Mouse (Mus musculus) heart, adult 2 months (tissue): Measurements from ENCODE around the gene Anks3. TPM values are rescaled to one million over a fixed set of nuclear protein-coding genes. Genes with fewer than 3 reads are reported as not detected.

ENCODE experiments used
- DNase-seq, 2 experiments: peaks; one replicate each; pipeline ENCODE4 v3.0.0; 2021
- H3K27ac ChIP-seq: fragments of 200-600 bp; 2 replicates; pipeline ENCODE4 v1.8.1; 2022
- H3K27me3 ChIP-seq: fragments of 200-500 bp; 2 replicates; pipeline ENCODE4 v1.6.1; 2012; ENCODE audit warnings: mild to moderate bottlenecking, low read length, inconsistent platforms, mixed read lengths; ENCODE audit not compliant: control insufficient read depth, insufficient read depth
- H3K36me3 ChIP-seq: fragments of 200-500 bp; 2 replicates; pipeline ENCODE4 v1.6.1; 2012; ENCODE audit warnings: low read length, inconsistent platforms; ENCODE audit not compliant: control insufficient read depth, insufficient read depth
- H3K4me1 ChIP-seq: fragments of 200-500 bp; 2 replicates; pipeline ENCODE4 v1.6.1; 2011; ENCODE audit warnings: low read length; ENCODE audit not compliant: control insufficient read depth, insufficient read depth
- H3K4me3 ChIP-seq: fragments of 200-600 bp; 2 replicates; pipeline ENCODE4 v1.8.1; 2022
- H3K79me2 ChIP-seq: fragments of 200-500 bp; replicated peaks from 2 replicates; pipeline ENCODE4 v1.6.1; 2012; ENCODE audit warnings: mild to moderate bottlenecking, inconsistent platforms, low read length, moderate library complexity, mixed read lengths; ENCODE audit not compliant: control insufficient read depth, insufficient read depth
- H3K9ac ChIP-seq: fragments of 200-500 bp; 2 replicates; pipeline ENCODE4 v1.6.1; 2012; ENCODE audit warnings: low read depth, mild to moderate bottlenecking, control low read depth, inconsistent platforms, low read length, mixed read lengths
- CTCF ChIP-seq: fragments of 200-600 bp; IDR thresholded peaks from 2 replicates; pipeline ENCODE4 v1.8.1; 2022; ENCODE audit warnings: antibody characterized with exemption, mild to moderate bottlenecking, moderate library complexity
- EP300 ChIP-seq: fragments of 200-500 bp; IDR thresholded peaks from 2 replicates; pipeline ENCODE4 v1.6.1; 2011; ENCODE audit warnings: low read depth, low read length, control low read depth; ENCODE audit not compliant: insufficient read depth
- POLR2A ChIP-seq: fragments of 200-500 bp; IDR thresholded peaks from 2 replicates; pipeline ENCODE4 v1.6.1; 2011; ENCODE audit warnings: mild to moderate bottlenecking, low read depth, low read length, control low read depth; ENCODE audit not compliant: insufficient read depth
- WGBS: fragments of 180-500 bp; shearing (Covaris S2); methylation state at CpG from one replicate; pipeline ENCODE4 v1.1.7; 2018; 5-methylcytosine and 5-hydroxymethylcytosine counted together
- intact Hi-C: fragments of 180-260 bp; cut with DNase I; formaldehyde crosslinking; loops from one replicate; pipeline ENCODE4 v1.15.1; 2025
- polyA plus RNA-seq: library from polyadenylated mRNA; depleted of rRNA; stranded (reverse); fragments of >200 nt; gene quantifications from 2 replicates; pipeline ENCODE4 v1.2.3, GENCODE M21; 2012
- total RNA-seq, 2 experiments: library from RNA; stranded (reverse); gene quantifications; 2 replicates each; pipeline ENCODE4 v1.2.3; 2021

Anks3 gene
- total and polyA plus RNA-seq, 3 experiments = 11.4 to 21.3 (median 12.7) TPM

DNA sequence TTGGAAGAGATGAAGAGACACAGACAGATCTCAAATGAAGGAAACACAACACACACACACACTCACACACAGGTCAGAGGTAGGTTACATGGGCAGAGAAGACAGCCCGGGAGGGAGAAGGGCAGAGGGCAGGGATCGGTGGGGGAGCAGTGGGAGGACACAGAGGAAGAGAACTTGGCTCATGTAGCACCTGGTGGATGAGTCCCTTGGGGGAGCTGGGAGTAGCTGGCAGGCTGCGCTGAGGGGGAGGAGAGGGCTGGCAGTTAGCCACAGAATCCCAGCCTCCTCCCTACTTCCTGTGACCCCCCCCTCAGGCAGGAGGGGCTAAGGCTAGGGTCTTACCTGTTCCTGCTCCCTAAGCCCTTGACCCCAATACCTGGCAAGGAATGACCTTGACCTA, 33.5 kb upstream of the Anks3 start, which contains the start of gene Sept12:
Sept12 (minus strand) TSS at position 300 of the 400 bp plus-strand sequence.
- peak in 1 of 2 experiments; percentile 33 for DNase-seq
- WGBS = 12% methylated on average over 3 of the region's 3 CpGs
- Histone ChIP-seq H3K4me3 (no peak within 1 kb of the TSS), H3K36me3 (no peaks in the 10 kb centered on the region), H3K4me1 (peaks cover 2% of the 10 kb centered on the region), H3K27ac (no peak within 1 kb of the TSS), H3K79me2 (no peaks in the 10 kb centered on the region), H3K27me3 (no peaks in the 10 kb centered on the region), H3K9ac (no peak within 1 kb of the TSS)
- intact Hi-C loops = no loop called here
- TF ChIP-seq POLR2A (no peak), CTCF (no peak), EP300 (no peak)

DNA sequence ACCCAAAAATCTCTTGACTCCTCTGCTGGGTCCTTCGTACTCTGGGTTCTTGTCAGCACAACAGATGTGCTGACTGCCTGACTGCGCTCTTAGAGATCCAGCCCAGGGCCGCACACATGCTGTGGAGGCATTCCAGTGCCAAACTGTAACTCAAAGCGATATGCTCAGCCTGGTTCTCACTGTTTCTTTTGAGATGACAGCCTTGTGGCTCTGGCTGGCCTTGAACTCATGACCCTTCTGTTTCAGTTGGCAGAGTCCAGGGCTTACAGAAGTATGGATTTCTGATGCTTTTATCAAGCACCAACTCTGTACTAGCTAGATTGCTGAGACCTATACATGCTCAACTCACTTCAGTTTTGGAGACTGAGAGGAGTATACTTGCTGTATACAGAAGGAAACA, 29.3 kb upstream of the Anks3 start:
- H3K4me3 ChIP-seq = no peak overlapping the region
- TF ChIP-seq EP300 (no peak), CTCF (no peak)
- H3K27me3 ChIP-seq = no peaks in the 10 kb centered on the region
- no peak for DNase-seq
- 77% methylated on average over 4 of the region's 4 CpGs for WGBS
- intact Hi-C loops = no loop called here
- H3K4me1 ChIP-seq = peaks cover 2% of the 10 kb centered on the region
- no peaks in the 10 kb centered on the region for H3K79me2 ChIP-seq
- H3K36me3 ChIP-seq = no peaks in the 10 kb centered on the region
- H3K27ac ChIP-seq = no peak overlapping the region
- no peak overlapping the region for H3K9ac ChIP-seq

DNA sequence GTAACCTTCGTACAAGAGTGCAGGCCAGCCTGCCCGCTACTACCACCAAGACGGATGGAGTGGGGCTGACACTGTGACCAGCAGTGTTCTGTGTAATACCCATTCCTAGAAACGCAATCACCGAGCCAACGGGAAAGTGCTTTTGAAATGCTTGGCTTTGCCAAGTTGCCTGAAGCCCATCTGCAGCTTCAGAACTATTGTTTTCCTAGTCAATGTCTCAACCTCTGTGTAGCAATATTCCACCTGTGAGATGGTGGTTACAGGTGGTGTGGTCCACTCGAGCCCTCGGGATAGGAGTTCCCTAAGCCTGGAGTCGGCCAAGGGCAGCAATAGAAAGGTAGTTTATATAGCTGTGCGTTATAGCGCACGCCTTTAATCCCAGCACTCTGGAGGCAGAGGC, 20.7 kb upstream of the Anks3 start:
- Histone ChIP-seq H3K4me1 (no peaks in the 10 kb centered on the region), H3K4me3 (no peak overlapping the region), H3K9ac (no peak overlapping the region), H3K27ac (no peak overlapping the region), H3K27me3 (no peaks in the 10 kb centered on the region), H3K36me3 (no peaks in the 10 kb centered on the region), H3K79me2 (no peaks in the 10 kb centered on the region)
- no peak for DNase-seq
- 93% methylated on average over 12 of the region's 12 CpGs for WGBS
- intact Hi-C loops = no loop called here
- no peak for TF ChIP-seq POLR2A
- TF ChIP-seq CTCF = no peak
- no peak for TF ChIP-seq EP300

DNA sequence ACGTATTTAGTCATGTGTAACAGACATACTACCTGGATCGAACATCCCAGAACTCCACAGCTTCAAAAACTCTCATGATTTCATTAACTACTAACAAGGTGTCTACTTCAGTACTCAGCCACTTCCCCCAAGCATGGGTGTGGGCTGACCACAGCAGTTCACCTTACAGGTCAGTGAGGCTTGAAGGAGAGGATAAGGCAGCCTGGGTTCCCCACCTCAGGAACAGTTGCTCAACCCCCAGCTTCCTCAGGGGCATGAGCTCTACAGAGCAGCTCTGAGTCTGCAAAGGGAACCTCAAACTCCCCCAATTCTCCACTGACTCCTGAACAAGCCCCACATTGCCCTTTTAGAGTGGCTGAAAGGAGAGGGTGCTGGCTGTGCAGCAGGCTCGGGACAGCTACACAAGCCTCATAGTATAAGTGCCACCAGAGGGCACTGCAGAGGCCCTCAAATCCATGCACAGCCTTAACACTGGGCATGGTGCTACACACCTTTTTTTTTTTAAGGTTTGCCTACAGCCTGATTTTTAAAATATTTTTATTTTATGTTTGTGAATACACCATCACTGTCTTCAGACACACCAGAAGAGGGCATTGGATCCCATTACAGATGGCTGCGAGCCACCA, 15.9 kb upstream of the Anks3 start:
- Histone ChIP-seq H3K27me3 (no peaks in the 10 kb centered on the region), H3K4me1 (no peaks in the 10 kb centered on the region), H3K27ac (no peak overlapping the region), H3K9ac (no peak overlapping the region), H3K4me3 (no peak overlapping the region), H3K36me3 (no peaks in the 10 kb centered on the region), H3K79me2 (no peaks in the 10 kb centered on the region)
- TF ChIP-seq CTCF (peak; percentile 80), POLR2A (no peak), EP300 (no peak)
- WGBS = 72% methylated on average over 4 of the region's 4 CpGs
- intact Hi-C loops = loop anchor here (1.0 kb wide), 1 partner anchor 165 kb away; no protein-coding TSS in a partner anchor
- no peak for DNase-seq

DNA sequence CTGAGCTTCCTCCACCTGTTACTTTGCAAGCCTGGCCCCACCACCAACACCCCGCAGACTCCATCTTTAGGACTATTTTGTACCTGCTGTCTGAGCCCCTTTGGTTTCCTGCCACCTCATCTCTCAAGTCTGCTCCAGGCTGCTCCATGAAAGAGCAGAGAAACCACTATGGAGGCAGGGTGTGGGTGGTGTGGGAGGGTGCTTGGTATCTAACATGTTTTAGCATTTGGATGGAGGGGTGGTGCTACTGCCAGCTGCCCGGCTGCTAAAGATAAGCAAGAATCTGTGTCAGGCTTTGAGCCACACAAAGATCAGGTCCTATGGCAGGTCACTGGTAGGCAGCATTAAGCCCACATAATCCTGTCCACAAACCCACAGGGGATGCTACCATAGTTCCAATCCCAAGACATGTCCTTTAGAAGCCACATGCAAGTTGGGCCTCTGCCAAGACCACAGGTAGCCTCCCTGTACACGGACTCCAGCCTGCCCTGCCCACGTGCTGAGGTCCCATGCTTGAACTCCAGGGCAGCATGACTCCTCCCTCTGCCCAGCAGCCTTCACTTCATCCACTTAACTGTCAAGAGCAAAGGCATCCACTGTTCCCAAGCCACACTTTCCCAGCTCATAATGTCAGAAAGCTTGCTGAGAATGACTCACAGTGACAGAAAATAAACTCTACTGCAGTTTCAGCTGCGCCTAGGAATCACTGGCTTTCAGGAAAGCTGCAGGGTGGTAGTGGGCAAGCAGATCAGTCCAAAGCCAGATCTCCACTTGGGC, 14.5 kb upstream of the Anks3 start:
- intact Hi-C loops = no loop called here
- no peak overlapping the region for H3K9ac ChIP-seq
- H3K79me2 ChIP-seq = no peaks in the 10 kb centered on the region
- H3K4me1 ChIP-seq = no peaks in the 10 kb centered on the region
- no peak overlapping the region for H3K4me3 ChIP-seq
- no peak for TF ChIP-seq CTCF
- no peak for DNase-seq
- no peak overlapping the region for H3K27ac ChIP-seq
- no peaks in the 10 kb centered on the region for H3K27me3 ChIP-seq
- no peaks in the 10 kb centered on the region for H3K36me3 ChIP-seq
- WGBS = 33% methylated on average over 5 of the region's 5 CpGs

DNA sequence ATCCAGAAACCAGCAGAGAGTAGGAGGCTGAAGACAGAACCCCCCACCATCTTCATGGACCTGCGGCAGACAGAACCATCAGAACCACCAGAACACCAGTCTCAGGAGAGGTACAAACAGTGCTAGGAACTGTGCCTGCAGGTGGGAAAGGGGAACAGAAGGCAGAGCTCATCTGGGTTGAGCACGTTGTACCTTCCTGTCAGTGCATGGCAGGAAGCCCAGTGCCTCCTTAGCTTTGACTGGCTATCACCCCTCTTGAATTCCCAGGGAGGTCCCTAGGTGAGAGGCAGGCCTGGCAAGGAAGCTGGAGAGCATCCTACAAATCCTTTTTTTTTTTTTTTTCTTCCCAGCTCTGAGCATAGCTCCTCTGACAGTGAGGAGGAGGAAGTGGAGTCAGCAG, 12.2 kb upstream of the Anks3 start:
- Histone ChIP-seq H3K9ac (no peak overlapping the region), H3K4me3 (no peak overlapping the region), H3K36me3 (no peaks in the 10 kb centered on the region), H3K79me2 (no peaks in the 10 kb centered on the region), H3K27ac (no peak overlapping the region), H3K27me3 (no peaks in the 10 kb centered on the region), H3K4me1 (no peaks in the 10 kb centered on the region)
- no peak for TF ChIP-seq CTCF
- no peak for TF ChIP-seq POLR2A
- no peak for TF ChIP-seq EP300
- WGBS = 46% methylated on average over 2 of the region's 2 CpGs
- intact Hi-C loops = no loop called here
- DNase-seq = no peak
